Mouse (Mus musculus) ES-E14 (cell line): ENCODE measurements around the gene Pelo.

Experiments used
- CHD2 ChIP-seq: IDR thresholded peaks from 2 replicates; pipeline ENCODE4 v1.6.1; 2014; ENCODE audit warnings: mild to moderate bottlenecking, low read depth, low read length, inconsistent platforms
- HCFC1 ChIP-seq: IDR thresholded peaks from 2 replicates; pipeline ENCODE4 v1.6.1; 2012; ENCODE audit warnings: low read length, inconsistent platforms, borderline replicate concordance; ENCODE audit not compliant: insufficient read depth
- ZC3H11A ChIP-seq: IDR thresholded peaks from 2 replicates; pipeline ENCODE4 v1.6.1; 2012; ENCODE audit warnings: low read depth, mild to moderate bottlenecking, inconsistent platforms, low read length, borderline replicate concordance

- no peak for TF ChIP-seq ZC3H11A
- TF ChIP-seq CHD2: no peak
- TF ChIP-seq HCFC1: no peak
Measured at GRCm38 (mm10) chr13:115136761-115137160, 46.8 kb upstream of the Pelo start.
